Mouse (Mus musculus) small intestine, adult 2 months (tissue): ENCODE data around the gene Abca5. TPM values are rescaled to one million over a fixed set of nuclear protein-coding genes. Genes with fewer than 3 reads are reported as not detected.
A peak's percentile ranks its signal among the peaks of the same experiment; 100 is the strongest.
"Not testable (repeated sequence)": the region's sequence is repeated elsewhere in the genome, so short reads cannot be mapped to it uniquely, and the experiment has no call there.

Experiments
- H3K27ac ChIP-seq: fragments of 200-500 bp; 2 replicates; pipeline ENCODE4 v1.5.1; 2012; ENCODE audit warnings: low read depth, low read length, control low read depth, inconsistent platforms; ENCODE audit not compliant: insufficient read depth
- H3K27me3 ChIP-seq: fragments of 200-500 bp; 2 replicates; pipeline ENCODE4 v1.6.1; 2012; ENCODE audit warnings: mild to moderate bottlenecking, moderate library complexity, low read length, inconsistent platforms; ENCODE audit not compliant: control insufficient read depth, insufficient read depth
- H3K36me3 ChIP-seq: fragments of 200-500 bp; 2 replicates; pipeline ENCODE4 v1.6.1; 2012; ENCODE audit warnings: mild to moderate bottlenecking, low read length, control low read depth, inconsistent platforms; ENCODE audit not compliant: control insufficient read depth, insufficient read depth
- H3K4me1 ChIP-seq: fragments of 200-500 bp; 2 replicates; pipeline ENCODE4 v1.6.1; 2012; ENCODE audit warnings: low read length, inconsistent platforms, mixed read lengths; ENCODE audit not compliant: control insufficient read depth, insufficient read depth, insufficient read length
- H3K4me3 ChIP-seq: fragments of 200-500 bp; 2 replicates; pipeline ENCODE4 v1.5.1; 2012; ENCODE audit warnings: low read depth, mild to moderate bottlenecking, control low read depth, inconsistent platforms, low read length, moderate library complexity
- CTCF ChIP-seq: fragments of 200-500 bp; IDR thresholded peaks from 2 replicates; pipeline ENCODE4 v1.5.1; 2012; ENCODE audit warnings: low read depth, mild to moderate bottlenecking, control low read depth, inconsistent platforms, low read length, moderate library complexity, mixed read lengths; ENCODE audit not compliant: insufficient replicate concordance, insufficient read length; ENCODE audit errors: extremely low read depth
- POLR2A ChIP-seq: fragments of 200-500 bp; IDR thresholded peaks from 2 replicates; pipeline ENCODE4 v1.6.1; 2012; ENCODE audit warnings: low read depth, mild to moderate bottlenecking, control low read depth, inconsistent platforms, low read length, moderate library complexity
- WGBS: fragments of 180-500 bp; shearing (Covaris S2); methylation state at CpG from one replicate; pipeline ENCODE4 v1.1.7; 2018; 5-methylcytosine and 5-hydroxymethylcytosine counted together
- polyA plus RNA-seq: library from polyadenylated mRNA; depleted of rRNA; stranded (reverse); fragments of >200 nt; gene quantifications from 2 replicates; pipeline ENCODE4 v1.2.3, GENCODE M21; 2012

Abca5 gene
- polyA plus RNA-seq, 1 experiment, result 0.11 TPM

GRCm38 (mm10) chr11:110371827-110372226, 34.3 kb upstream of the Abca5 start:
- Histone ChIP-seq H3K4me3 (no peak overlapping the region), H3K36me3 (no peaks in the 10 kb centered on the region), H3K4me1 (0 out of 2 replicates have a peak, but pooled peaks cover 2% of the 10 kb centered on the region), H3K27ac (no peak overlapping the region), H3K27me3 (no peaks in the 10 kb centered on the region)
- TF ChIP-seq POLR2A, result no peak
- no peak for TF ChIP-seq CTCF
- WGBS, result 34% methylated on average over 8 of the region's 8 CpGs

- H3K27me3 ChIP-seq, result no peaks in the 10 kb centered on the region
- TF ChIP-seq POLR2A (no peak), CTCF (no peak)
- H3K4me3 ChIP-seq, result peak overlapping the region; percentile 46
- H3K4me1 ChIP-seq, result 0 out of 2 replicates have a peak, but pooled peaks cover 2% of the 10 kb centered on the region
- 15% methylated on average over 15 of the region's 15 CpGs for WGBS
- peak overlapping the region; percentile 36 for H3K27ac ChIP-seq
- no peaks in the 10 kb centered on the region for H3K36me3 ChIP-seq
Observed at GRCm38 (mm10) chr11:110369312-110370019, 31.9 kb upstream of the Abca5 start.

- Histone ChIP-seq H3K4me3 (no peak overlapping the region), H3K36me3 (no peaks in the 10 kb centered on the region), H3K4me1 (0 out of 2 replicates have a peak, but pooled peaks cover 2% of the 10 kb centered on the region), H3K27ac (no peak overlapping the region), H3K27me3 (no peaks in the 10 kb centered on the region)
- WGBS, result 86% methylated on average over 13 of the region's 13 CpGs
- TF ChIP-seq POLR2A (no peak), CTCF (no peak)
Observed at GRCm38 (mm10) chr11:110367638-110368037, 30.1 kb upstream of the Abca5 start.

- H3K4me3 ChIP-seq, result no peak overlapping the region
- no peaks in the 10 kb centered on the region for H3K36me3 ChIP-seq
- TF ChIP-seq POLR2A (no peak), CTCF (no peak)
- no peaks in the 10 kb centered on the region for H3K27me3 ChIP-seq
- 85% methylated on average over 3 of the region's 3 CpGs for WGBS
- H3K27ac ChIP-seq, result no peak overlapping the region
- H3K4me1 ChIP-seq, result 0 out of 2 replicates have a peak, but pooled peaks cover 2% of the 10 kb centered on the region
Observed at GRCm38 (mm10) chr11:110366902-110367301, 29.4 kb upstream of the Abca5 start.

GRCm38 (mm10) chr11:110365016-110365415, 27.5 kb upstream of the Abca5 start:
- 0 out of 2 replicates have a peak, but pooled peaks cover 2% of the 10 kb centered on the region for H3K4me1 ChIP-seq
- no peak overlapping the region for H3K4me3 ChIP-seq
- no peak overlapping the region for H3K27ac ChIP-seq
- H3K27me3 ChIP-seq, result no peaks in the 10 kb centered on the region
- TF ChIP-seq POLR2A (no peak), CTCF (no peak)
- 83% methylated on average over 3 of the region's 3 CpGs for WGBS
- H3K36me3 ChIP-seq, result no peaks in the 10 kb centered on the region

GRCm38 (mm10) chr11:110357756-110358551, 20.4 kb upstream of the Abca5 start:
- TF ChIP-seq CTCF (no peak), POLR2A (no peak)
- H3K4me1 ChIP-seq, result no peaks in the 10 kb centered on the region
- WGBS, result 56% methylated on average over 16 of the region's 16 CpGs
- no peak overlapping the region for H3K27ac ChIP-seq
- no peaks in the 10 kb centered on the region for H3K27me3 ChIP-seq
- H3K4me3 ChIP-seq, result no peak overlapping the region
- no peaks in the 10 kb centered on the region for H3K36me3 ChIP-seq

- H3K36me3 ChIP-seq, H3K27me3 ChIP-seq, H3K27ac ChIP-seq, H3K4me3 ChIP-seq, H3K4me1 ChIP-seq: not testable (repeated sequence)
- WGBS, result 74% methylated on average over 9 of the region's 9 CpGs
Observed at GRCm38 (mm10) chr11:110355131-110355530, 17.6 kb upstream of the Abca5 start.
